Mouse (Mus musculus) embryonic facial prominence, embryonic 10.5 days (tissue): ENCODE measurements around the gene Astn2. TPM values are rescaled to one million over a fixed set of nuclear protein-coding genes. Genes with fewer than 3 reads are reported as not detected.

ENCODE experiments used
- DNase-seq: peaks from one replicate; pipeline ENCODE4 v3.0.0-alpha.2; 2017; ENCODE audit warnings: low spot score
- H3K27ac ChIP-seq: fragments of 300-500 bp; sonication (generic); replicated peaks from 2 replicates; pipeline ENCODE4 v1.5.1; 2016; ENCODE audit warnings: mild to moderate bottlenecking
- H3K27me3 ChIP-seq: fragments of 300-500 bp; sonication (generic); replicated peaks from 2 replicates; pipeline ENCODE4 v1.6.1; 2016; ENCODE audit warnings: low read depth, mild to moderate bottlenecking; ENCODE audit not compliant: poor library complexity, severe bottlenecking
- H3K36me3 ChIP-seq: fragments of 300-500 bp; sonication (generic); replicated peaks from 2 replicates; pipeline ENCODE4 v1.6.1; 2016; ENCODE audit warnings: mild to moderate bottlenecking, moderate library complexity
- H3K4me1 ChIP-seq: fragments of 300-500 bp; sonication (generic); 2 replicates; pipeline ENCODE4 v1.6.1; 2016
- H3K4me3 ChIP-seq: fragments of 300-500 bp; sonication (generic); 2 replicates; pipeline ENCODE4 v1.5.1; 2016; ENCODE audit warnings: mild to moderate bottlenecking, moderate library complexity
- H3K9me3 ChIP-seq: fragments of 300-500 bp; sonication (generic); 2 replicates; pipeline ENCODE4 v1.6.1; 2016; ENCODE audit warnings: mild to moderate bottlenecking
- WGBS: fragments of 180-500 bp; shearing (Covaris S2); methylation state at CpG from one replicate; pipeline ENCODE4 v1.1.7; 2016; 5-methylcytosine and 5-hydroxymethylcytosine counted together
- polyA plus RNA-seq: library from polyadenylated mRNA; unstranded; fragments of >200 nt; fragmentation: Nextera tagmentation; extraction: Ambion mirVana; gene quantifications from 2 replicates; pipeline ENCODE4 v1.2.1, GENCODE M21; 2016

Gene Astn2
- 0.40 and 0.60 TPM in 2 replicates for polyA plus RNA-seq

DNA sequence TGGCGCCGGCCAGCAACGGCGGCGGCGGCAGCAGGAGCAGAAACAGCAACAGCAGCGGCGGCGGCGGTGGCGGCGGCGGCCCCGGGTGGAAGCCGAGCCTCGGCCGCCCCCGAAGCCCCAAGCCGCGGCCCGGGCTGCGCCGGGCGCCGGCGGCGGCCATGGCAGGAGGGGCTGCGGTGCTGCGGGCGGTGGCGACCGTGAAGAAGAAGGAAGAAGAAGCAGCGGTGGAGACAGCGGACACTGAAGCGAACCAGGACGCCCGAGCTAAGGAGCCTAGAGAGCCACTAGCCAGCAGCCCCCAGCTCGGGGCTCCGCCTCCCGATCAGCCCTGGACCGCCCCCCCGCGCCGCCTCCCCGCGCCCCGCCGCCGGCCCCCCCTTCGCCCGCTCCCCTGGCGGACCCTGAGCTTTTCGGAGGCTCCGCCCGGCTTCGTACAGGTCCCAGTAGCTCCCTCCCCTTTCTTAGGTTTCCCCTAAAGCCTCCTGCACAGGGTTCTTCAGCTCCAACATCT, at the start of gene Astn2:
Astn2 (minus strand) TSS at position 411 of the 511 bp plus-strand sequence.
- WGBS: under 1% methylated on average over 49 of the region's 56 CpGs
- peaks cover 61% of the 10 kb centered on the region for H3K27me3 ChIP-seq

DNA sequence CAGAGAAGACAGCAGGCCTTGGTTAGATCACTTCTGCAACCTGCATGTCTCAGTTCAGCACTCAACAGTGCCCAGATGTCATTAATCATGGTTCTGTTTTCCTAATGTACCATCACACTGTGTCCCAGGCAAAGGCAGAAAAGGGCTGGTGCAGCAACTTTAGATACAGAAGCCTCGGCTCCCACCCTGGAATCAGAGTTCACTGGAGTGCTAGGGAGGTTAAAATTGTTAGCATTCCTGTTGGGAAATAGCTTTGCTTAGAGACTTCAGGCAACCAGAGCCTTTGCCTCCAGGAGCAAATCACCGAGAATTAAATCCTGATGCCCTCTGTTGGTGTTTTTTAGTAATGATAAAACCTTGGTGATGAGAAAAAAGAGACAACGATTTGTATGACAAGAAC, 45.7 kb upstream of the Astn2 start:
- no peak overlapping the region for H3K27ac ChIP-seq
- WGBS: 36% methylated on average over 3 of the region's 3 CpGs
- no peaks in the 10 kb centered on the region for H3K36me3 ChIP-seq
- H3K4me3 ChIP-seq: no peak overlapping the region
- no peaks in the 10 kb centered on the region for H3K9me3 ChIP-seq
- H3K4me1 ChIP-seq: no peaks in the 10 kb centered on the region
- H3K27me3 ChIP-seq: no peaks in the 10 kb centered on the region
- DNase-seq: peak; percentile 31

More for the DNA sequence above, at the start of gene Astn2:
- Histone ChIP-seq H3K36me3 (no peaks in the 10 kb centered on the region), H3K9me3 (no peaks in the 10 kb centered on the region), H3K4me1 (peaks cover 22% of the 10 kb centered on the region), H3K27ac (peak within 1 kb of the TSS; percentile 81), H3K4me3 (peak within 1 kb of the TSS; percentile 87)
- DNase-seq: peak; percentile 71

DNA sequence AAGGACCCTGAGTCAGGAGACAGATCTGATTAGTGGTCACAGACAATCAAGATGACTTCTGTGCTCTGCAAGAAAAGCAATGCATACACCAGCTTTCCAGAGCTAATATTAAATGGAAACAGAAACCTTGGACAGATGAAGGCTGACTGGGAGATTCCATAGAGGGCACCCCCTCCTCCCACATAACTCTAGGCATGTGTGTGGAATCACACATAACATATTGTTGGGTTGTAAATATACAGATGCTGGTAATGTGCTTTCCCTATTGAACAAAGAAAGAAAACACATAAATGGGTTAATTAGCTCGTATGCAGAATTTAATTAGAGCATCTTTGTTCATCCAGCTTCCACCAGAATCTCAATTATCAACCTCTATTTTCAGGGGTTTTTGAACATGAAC, 26.8 kb upstream of the Astn2 start:
- no peak overlapping the region for H3K27ac ChIP-seq
- H3K4me1 ChIP-seq: no peaks in the 10 kb centered on the region
- 69% methylated on average over 1 of the region's 1 CpGs for WGBS
- H3K27me3 ChIP-seq: no peaks in the 10 kb centered on the region
- H3K9me3 ChIP-seq: no peaks in the 10 kb centered on the region
- no peaks in the 10 kb centered on the region for H3K36me3 ChIP-seq
- DNase-seq: no peak
- H3K4me3 ChIP-seq: no peak overlapping the region

DNA sequence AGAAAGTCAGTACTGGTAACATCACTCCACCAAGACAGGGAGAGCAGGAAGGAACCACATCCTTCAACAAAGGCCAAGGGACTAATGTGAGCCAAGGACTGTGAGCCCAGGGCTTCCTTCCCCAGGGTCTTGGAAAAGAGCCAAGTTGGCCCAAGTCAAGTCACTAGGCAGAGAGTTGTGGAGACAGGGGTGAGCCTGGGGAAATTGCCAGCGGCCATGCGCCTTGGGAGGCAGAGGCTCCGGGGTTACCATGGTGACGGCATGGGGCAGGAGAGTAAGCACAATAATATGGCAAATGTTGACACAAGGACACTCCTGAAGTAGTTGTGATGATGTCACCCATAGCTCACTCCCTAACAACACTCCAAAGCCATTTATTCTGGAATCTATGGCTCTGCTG, 21.4 kb upstream of the Astn2 start:
- DNase-seq: no peak
- no peaks in the 10 kb centered on the region for H3K36me3 ChIP-seq
- no peaks in the 10 kb centered on the region for H3K9me3 ChIP-seq
- no peak overlapping the region for H3K4me3 ChIP-seq
- H3K27me3 ChIP-seq: no peaks in the 10 kb centered on the region
- H3K27ac ChIP-seq: no peak overlapping the region
- 89% methylated on average over 4 of the region's 4 CpGs for WGBS
- H3K4me1 ChIP-seq: no peaks in the 10 kb centered on the region

DNA sequence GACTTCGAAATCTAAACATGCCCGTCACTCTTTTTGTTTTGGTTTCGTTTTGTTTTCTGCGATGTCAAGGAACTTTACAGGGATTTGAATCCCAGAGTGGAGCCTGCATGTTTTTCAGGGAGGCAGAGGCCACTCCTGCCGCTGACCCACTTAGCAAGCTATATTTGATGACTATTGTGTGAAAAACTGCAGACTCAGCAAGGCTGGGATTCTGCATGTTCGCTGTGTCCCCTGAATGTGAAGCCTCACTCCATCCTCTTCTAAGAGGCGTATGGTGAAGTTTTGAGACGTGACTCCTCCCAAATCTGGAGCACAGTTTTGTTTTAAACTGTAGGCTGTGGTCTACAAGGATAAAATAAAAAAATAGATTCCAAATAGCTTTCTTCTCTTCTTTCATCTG, 10.4 kb upstream of the Astn2 start:
- 73% methylated on average over 8 of the region's 8 CpGs for WGBS
- H3K27ac ChIP-seq: no peak overlapping the region
- H3K4me3 ChIP-seq: no peak overlapping the region
- H3K27me3 ChIP-seq: no peaks in the 10 kb centered on the region
- no peak for DNase-seq
- H3K36me3 ChIP-seq: no peaks in the 10 kb centered on the region
- H3K4me1 ChIP-seq: no peaks in the 10 kb centered on the region
- no peaks in the 10 kb centered on the region for H3K9me3 ChIP-seq

DNA sequence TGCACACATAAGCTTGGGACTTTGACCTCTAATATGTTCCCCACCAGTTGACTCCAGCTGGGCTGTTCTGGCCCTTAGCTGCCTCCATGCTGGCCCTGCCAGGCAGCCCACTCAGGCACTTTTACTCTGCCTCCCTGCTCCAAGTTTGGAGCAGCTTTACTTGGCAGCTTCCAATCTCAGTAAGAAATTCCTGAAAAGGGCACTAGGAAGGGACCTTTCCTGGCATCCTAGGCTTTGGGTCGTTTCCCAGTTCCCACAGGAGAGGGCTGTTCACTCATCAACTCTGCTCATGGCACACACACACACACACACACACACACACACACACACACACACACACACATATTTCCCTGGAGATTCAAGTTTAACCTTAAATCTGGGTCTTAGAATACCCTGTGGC, 675 bp upstream of the Astn2 start:
- Histone ChIP-seq H3K4me1 (peaks cover 22% of the 10 kb centered on the region), H3K36me3 (no peaks in the 10 kb centered on the region), H3K9me3 (no peaks in the 10 kb centered on the region), H3K27ac (no peak overlapping the region), H3K4me3 (no peak overlapping the region), H3K27me3 (peaks cover 61% of the 10 kb centered on the region)
- 21% methylated on average over 1 of the region's 1 CpGs for WGBS
- DNase-seq: no peak

DNA sequence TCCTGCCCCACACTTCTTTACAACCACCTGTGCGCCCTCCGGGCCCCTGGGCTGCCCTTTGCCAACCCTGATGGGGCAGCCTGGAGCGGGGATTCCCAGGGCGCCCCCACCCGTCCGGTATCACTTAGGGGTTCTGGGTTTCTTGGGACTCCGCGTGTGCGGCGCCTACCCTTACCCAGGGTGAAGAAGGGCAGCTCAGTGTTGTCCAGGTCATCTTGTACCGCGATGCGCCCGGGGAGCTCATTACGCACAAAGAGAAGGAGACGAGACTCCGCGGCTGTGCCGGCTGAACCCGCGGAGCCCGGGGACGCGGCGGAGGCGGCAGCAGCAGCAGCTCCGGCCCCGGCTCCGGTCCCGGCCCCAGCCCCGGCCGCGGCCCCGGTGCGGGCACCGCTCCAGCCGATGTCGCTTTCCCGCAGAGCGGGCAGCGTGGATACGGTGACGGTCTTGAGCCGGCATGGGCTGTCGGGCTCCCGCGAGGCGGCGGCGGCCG, 657 bp downstream of the Astn2 start:
- peak; percentile 58 for DNase-seq
- Histone ChIP-seq H3K27ac (peak overlapping the region; percentile 81), H3K4me3 (peak overlapping the region; percentile 87), H3K9me3 (no peaks in the 10 kb centered on the region), H3K4me1 (peaks cover 22% of the 10 kb centered on the region), H3K27me3 (peaks cover 61% of the 10 kb centered on the region), H3K36me3 (no peaks in the 10 kb centered on the region)
- under 1% methylated on average over 51 of the region's 51 CpGs for WGBS

DNA sequence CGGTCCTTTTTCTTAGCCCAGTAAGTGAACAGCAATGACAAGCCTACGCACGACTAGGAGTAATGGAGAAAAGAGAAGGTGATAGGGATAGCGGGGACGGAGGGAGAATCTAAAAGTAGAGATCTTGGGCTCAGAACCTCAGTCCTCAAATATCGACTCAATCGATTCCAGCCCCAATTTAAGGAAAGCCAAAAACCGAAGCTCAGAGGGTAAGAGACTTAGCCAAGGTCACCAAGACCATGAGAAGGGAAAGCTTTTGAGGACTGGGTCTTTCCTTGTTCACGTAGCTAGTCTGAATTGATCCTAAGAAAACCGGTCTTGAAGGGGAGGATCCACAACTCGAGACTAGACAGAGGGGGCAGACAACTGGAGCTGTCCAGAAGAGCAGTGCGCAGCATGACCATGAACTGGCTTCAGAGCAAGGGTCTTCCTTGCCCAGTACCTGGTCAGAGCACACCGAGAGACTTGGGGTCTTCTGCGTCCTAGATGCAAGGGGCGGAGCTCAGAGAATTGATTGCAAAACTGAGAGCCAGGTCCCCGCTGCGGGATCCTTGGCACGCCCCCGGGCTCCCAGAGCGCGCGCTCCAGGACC, 1.2 kb downstream of the Astn2 start:
- H3K36me3 ChIP-seq: no peaks in the 10 kb centered on the region
- WGBS: under 1% methylated on average over 22 of the region's 22 CpGs
- H3K9me3 ChIP-seq: no peaks in the 10 kb centered on the region
- peaks cover 22% of the 10 kb centered on the region for H3K4me1 ChIP-seq
- peaks cover 61% of the 10 kb centered on the region for H3K27me3 ChIP-seq
- peak overlapping the region; percentile 81; the same call in 1 of the 2 replicates for H3K27ac ChIP-seq
- peak overlapping the region; percentile 87 for H3K4me3 ChIP-seq
- no peak for DNase-seq

DNA sequence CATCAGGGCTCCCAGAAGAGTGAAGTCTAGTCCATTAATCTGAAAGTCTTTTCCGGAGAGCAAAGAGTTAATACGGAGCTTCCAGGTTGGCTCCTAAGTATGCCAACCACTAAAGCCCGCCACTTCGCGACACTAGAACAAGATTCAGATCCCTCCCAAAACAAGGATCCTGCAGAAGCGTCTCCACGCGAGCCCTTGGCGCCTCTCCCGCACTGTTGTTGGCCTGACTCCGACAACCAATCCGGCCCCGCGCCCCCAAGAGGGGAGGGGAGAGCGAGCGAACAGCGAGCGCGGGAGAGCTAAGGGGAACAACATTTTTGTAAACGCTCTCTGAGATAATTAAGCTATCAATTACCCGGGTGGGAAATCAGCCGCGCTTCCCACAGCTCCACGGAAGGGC, 1.8 kb downstream of the Astn2 start:
- H3K9me3 ChIP-seq: no peaks in the 10 kb centered on the region
- peak overlapping the region; percentile 87 for H3K4me3 ChIP-seq
- peaks cover 61% of the 10 kb centered on the region for H3K27me3 ChIP-seq
- H3K4me1 ChIP-seq: peaks cover 22% of the 10 kb centered on the region
- peak; percentile 72 for DNase-seq
- H3K36me3 ChIP-seq: no peaks in the 10 kb centered on the region
- WGBS: 1% methylated on average over 24 of the region's 24 CpGs
- H3K27ac ChIP-seq: no peak overlapping the region

DNA sequence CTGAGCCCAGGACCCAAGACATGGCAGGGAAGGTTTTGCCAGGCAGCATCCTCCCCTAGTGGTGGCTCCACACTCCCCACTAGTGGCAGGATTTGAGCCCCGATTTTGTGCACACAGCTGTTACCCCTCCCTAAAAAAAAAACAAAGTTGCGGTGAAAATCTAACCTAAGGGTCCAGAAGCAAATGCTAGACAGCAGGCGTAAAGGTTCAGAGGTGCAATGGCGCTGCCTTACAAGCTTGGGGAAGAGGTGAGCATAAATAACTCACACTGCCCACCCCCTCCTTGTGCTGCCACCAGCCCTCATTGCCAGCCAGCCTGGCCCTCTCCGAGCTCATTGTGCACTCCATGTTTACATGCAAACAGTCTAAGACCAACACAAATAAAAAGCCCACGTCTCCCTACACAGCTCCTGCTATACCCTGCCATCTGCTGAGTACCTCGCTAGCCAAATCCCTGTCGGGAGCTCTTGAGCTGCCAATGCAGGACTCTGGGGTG, 3.2 kb downstream of the Astn2 start:
- Histone ChIP-seq H3K27me3 (peaks cover 53% of the 10 kb centered on the region), H3K4me1 (peaks cover 22% of the 10 kb centered on the region), H3K4me3 (no peak overlapping the region), H3K27ac (no peak overlapping the region), H3K9me3 (no peaks in the 10 kb centered on the region), H3K36me3 (no peaks in the 10 kb centered on the region)
- WGBS: 23% methylated on average over 8 of the region's 8 CpGs
- DNase-seq: peak; percentile 27

DNA sequence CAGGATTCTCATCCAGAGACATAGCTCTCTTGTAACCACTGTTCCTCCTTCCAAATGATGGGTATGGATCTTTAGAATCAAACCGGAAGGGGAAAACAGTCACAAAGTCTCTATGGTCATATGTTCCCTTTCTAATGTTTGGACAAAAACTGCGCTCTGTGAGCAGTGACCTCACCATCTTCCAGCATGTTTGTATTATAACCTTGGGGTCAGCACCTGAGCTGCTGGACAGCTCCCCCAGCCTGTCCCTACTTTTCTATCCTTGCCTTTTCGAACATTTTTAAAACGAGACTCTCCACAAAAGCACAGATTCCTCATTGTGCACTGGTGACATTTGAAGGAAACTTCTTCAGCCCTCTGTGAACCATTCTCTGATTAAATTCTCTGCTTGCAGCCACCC, 5.3 kb downstream of the Astn2 start:
- Histone ChIP-seq H3K9me3 (no peaks in the 10 kb centered on the region), H3K27ac (no peak overlapping the region), H3K27me3 (peaks cover 34% of the 10 kb centered on the region), H3K36me3 (no peaks in the 10 kb centered on the region), H3K4me3 (no peak overlapping the region), H3K4me1 (peaks cover 16% of the 10 kb centered on the region)
- WGBS: 53% methylated on average over 4 of the region's 4 CpGs
- peak; percentile 63 for DNase-seq

DNA sequence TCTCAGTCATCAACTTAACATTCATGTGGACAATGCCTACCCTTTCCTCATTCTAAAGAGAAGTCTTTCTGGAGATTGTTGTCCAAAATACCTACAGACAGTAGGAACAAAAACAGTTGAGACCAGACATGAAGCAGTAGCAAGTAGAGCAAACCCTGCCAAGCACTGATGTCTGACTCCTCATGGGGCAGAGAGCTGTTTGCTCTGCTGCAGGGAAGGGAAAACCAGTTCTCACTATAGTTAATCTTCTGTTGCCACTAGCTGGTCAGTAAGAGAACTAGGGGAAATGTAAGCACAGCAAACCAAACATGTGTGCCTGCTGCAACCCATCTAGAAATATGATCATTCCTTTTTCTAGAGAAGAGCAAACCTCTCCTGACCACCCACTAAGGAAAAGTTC, 7.2 kb downstream of the Astn2 start:
- no peak for DNase-seq
- Histone ChIP-seq H3K27ac (no peak overlapping the region), H3K27me3 (peaks cover 15% of the 10 kb centered on the region), H3K36me3 (no peaks in the 10 kb centered on the region), H3K9me3 (no peaks in the 10 kb centered on the region), H3K4me1 (peaks cover 2% of the 10 kb centered on the region), H3K4me3 (no peak overlapping the region)

DNA sequence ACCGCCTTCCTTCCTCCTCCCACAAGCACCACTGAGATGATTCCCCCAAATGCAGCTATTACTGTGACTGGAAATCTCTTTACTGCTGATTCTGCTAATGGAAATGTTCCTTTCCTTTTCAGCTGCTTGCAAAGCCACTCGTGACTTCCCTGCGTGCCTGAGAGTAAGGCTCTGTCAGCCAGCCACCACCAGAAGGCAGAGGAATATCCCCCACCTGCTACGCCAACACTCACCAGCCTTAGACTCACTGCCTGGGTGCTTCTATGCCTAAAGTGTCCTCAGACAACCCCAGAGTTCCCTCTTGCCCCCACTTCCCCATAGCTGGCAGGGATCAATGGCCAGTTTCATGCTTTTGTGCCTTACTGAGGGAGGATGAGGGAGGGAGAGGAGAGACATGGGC, 11.1 kb downstream of the Astn2 start:
- no peaks in the 10 kb centered on the region for H3K27me3 ChIP-seq
- H3K4me1 ChIP-seq: peaks cover 14% of the 10 kb centered on the region
- no peaks in the 10 kb centered on the region for H3K36me3 ChIP-seq
- DNase-seq: no peak
- H3K4me3 ChIP-seq: no peak overlapping the region
- H3K9me3 ChIP-seq: no peaks in the 10 kb centered on the region
- no peak overlapping the region for H3K27ac ChIP-seq
- 81% methylated on average over 4 of the region's 4 CpGs for WGBS
